ENCODE assay signal across 12 mouse cellular contexts in the genomic region with DNA sequence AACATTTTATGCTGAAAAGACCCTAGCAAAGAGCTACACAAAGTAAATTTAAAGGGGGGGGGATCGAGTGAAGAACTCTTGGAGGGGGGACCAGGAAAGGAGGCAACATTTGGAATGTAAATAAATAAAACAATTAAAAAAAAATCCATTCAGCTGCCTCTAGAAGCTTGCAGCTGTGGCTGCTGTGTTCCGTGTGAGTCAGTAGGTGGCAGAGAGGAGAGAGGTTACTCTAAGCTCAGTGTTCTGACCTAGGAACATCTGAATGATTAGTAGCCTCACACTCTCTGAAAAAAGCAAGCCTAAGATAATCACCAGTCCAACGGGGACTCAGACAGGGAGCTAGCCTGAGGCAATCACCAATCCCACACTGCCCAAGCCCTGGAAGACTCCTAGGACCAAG.
DNase-seq lines count a peak whose midpoint lies in the region; ATAC-seq and TF ChIP-seq lines count a peak whose summit lies in the region.
"Had no signal": no experiment of that assay in that cellular context is flagged by ENCODE, and none has a peak within 500 bp of the region (broad histone marks: within the 10 kb centered on the region; RNA-seq: fewer than 3 reads in every experiment).

No protein-coding gene starts in this region.

- TF ChIP-seq CTCF in testis, adult 2 months (IDR thresholded peaks at IDR 0.05; ENCODE audit: control insufficient read depth, insufficient read depth, insufficient replicate concordance, low read depth, low read length) = no peak
- TF ChIP-seq CTCF in stomach, postnatal 0 days (IDR thresholded peaks at IDR 0.05; ENCODE audit: low read depth) = peak; percentile 56

- peak overlapping the region; percentile 3; the same call in 1 of the 2 replicates for H3K27ac ChIP-seq in testis, adult 2 months (ENCODE audit: control insufficient read depth, insufficient read depth, low read depth, low read length)
- H3K27ac ChIP-seq in stomach, postnatal 0 days (replicated peaks) = no peak overlapping the region
- H3K27ac ChIP-seq: embryonic facial prominence, embryonic 15.5 days; kidney, embryonic 15.5 days had no signal

- H3K27me3 ChIP-seq in testis, adult 2 months (ENCODE audit: control insufficient read depth, insufficient read depth, low read length) = no peaks in the 10 kb centered on the region
- no peaks in the 10 kb centered on the region for H3K27me3 ChIP-seq in stomach, postnatal 0 days (ENCODE audit: control insufficient read depth, insufficient read depth, low read length)
- H3K27me3 ChIP-seq: embryonic facial prominence, embryonic 15.5 days; kidney, embryonic 15.5 days had no signal

- ATAC-seq in CD4-positive, CD25-positive, alpha-beta regulatory T cell, adult 4 months = no peak
- no peak for ATAC-seq in stomach, postnatal 0 days (ENCODE audit: low FRiP score, low TSS enrichment)
- ATAC-seq in granulocyte monocyte progenitor cell, adult 5-6 weeks (replicated peaks; ENCODE audit: poor library complexity, severe bottlenecking) = no peak

- no peak for TF ChIP-seq EP300 in stomach, postnatal 0 days (optimal IDR thresholded peaks at IDR 0.05)

- no peaks in the 10 kb centered on the region for H3K9me3 ChIP-seq in stomach, postnatal 0 days (ENCODE audit: control insufficient read depth, low read length)
- H3K9me3 ChIP-seq: embryonic facial prominence, embryonic 15.5 days; kidney, embryonic 15.5 days had no signal

- DNase-seq in CD4-positive, CD25-positive, alpha-beta regulatory T cell, adult 2 months (ENCODE audit: low read depth, low spot score) = peak; percentile 18
- DNase-seq in kidney, adult 9 months = peak; percentile 5
- DNase-seq in kidney, adult 18-20 months = no peak
- no peak for DNase-seq in testis, postnatal 10 days (ENCODE audit: low spot score)
- DNase-seq in stomach, postnatal 0 days (ENCODE audit: low spot score) = no peak
- DNase-seq: cerebellum, adult 11-12 months; left cerebral cortex, postnatal 4 days had no signal

- no peaks in the 10 kb centered on the region for H3K36me3 ChIP-seq in testis, adult 2 months (ENCODE audit: control insufficient read depth, insufficient read depth, low read length)
- no peaks in the 10 kb centered on the region for H3K36me3 ChIP-seq in stomach, postnatal 0 days (ENCODE audit: control insufficient read depth, insufficient read depth, low read length)
- H3K36me3 ChIP-seq: embryonic facial prominence, embryonic 15.5 days; kidney, embryonic 15.5 days had no signal

- no peak overlapping the region for H3K9ac ChIP-seq in stomach, postnatal 0 days (ENCODE audit: low read length)
- H3K9ac ChIP-seq: embryonic facial prominence, embryonic 15.5 days; kidney, embryonic 15.5 days had no signal

- H3K4me1 ChIP-seq in testis, adult 2 months (ENCODE audit: control insufficient read depth, insufficient read depth, low read length) = no peaks in the 10 kb centered on the region
- H3K4me1 ChIP-seq in stomach, postnatal 0 days (replicated peaks; ENCODE audit: control insufficient read depth, insufficient read depth) = no peaks in the 10 kb centered on the region
- H3K4me1 ChIP-seq: embryonic facial prominence, embryonic 15.5 days; kidney, embryonic 15.5 days had no signal

- TF ChIP-seq POLR2A in testis, adult 2 months (IDR thresholded peaks at IDR 0.05; ENCODE audit: control insufficient read depth, low read depth, low read length) = no peak

- H3K4me2 ChIP-seq in stomach, postnatal 0 days (replicated peaks; ENCODE audit: low read depth) = no peak overlapping the region
- H3K4me2 ChIP-seq: embryonic facial prominence, embryonic 15.5 days; kidney, embryonic 15.5 days had no signal

- H3K4me3 ChIP-seq in testis, adult 2 months (ENCODE audit: control insufficient read depth, low read depth, low read length) = no peak overlapping the region
- no peak overlapping the region for H3K4me3 ChIP-seq in stomach, postnatal 0 days (ENCODE audit: low read depth, low read length)
- H3K4me3 ChIP-seq: embryonic facial prominence, embryonic 15.5 days; kidney, embryonic 15.5 days had no signal

- 5% methylated on average over 3 of the region's 3 CpGs for WGBS in stomach, postnatal 0 days

Comparison
In these comparisons a context has a peak if more than half of its experiments do, and no peak if none do; other contexts are left out.
1. DNase-seq: peak in CD4-positive, CD25-positive, alpha-beta regulatory T cell, adult 2 months (single experiment) and kidney, adult 9 months (single experiment); none in kidney, adult 18-20 months (single experiment), testis, postnatal 10 days (single experiment) and stomach, postnatal 0 days (single experiment).